Mouse (Mus musculus) E14TG2a.4 (cell line): Measurements from ENCODE around the gene Olfr305.
A peak's percentile ranks its signal among the peaks of the same experiment; 100 is the strongest.

Experiments
- CTCF ChIP-seq: conservative IDR thresholded peaks from 2 replicates; pipeline ENCODE4 v1.5.1; 2014; ENCODE audit warnings: low read length
- NANOG ChIP-seq: IDR thresholded peaks from 2 replicates; pipeline ENCODE4 v1.6.1; 2014; ENCODE audit warnings: borderline replicate concordance, low read length, mixed read lengths

DNA sequence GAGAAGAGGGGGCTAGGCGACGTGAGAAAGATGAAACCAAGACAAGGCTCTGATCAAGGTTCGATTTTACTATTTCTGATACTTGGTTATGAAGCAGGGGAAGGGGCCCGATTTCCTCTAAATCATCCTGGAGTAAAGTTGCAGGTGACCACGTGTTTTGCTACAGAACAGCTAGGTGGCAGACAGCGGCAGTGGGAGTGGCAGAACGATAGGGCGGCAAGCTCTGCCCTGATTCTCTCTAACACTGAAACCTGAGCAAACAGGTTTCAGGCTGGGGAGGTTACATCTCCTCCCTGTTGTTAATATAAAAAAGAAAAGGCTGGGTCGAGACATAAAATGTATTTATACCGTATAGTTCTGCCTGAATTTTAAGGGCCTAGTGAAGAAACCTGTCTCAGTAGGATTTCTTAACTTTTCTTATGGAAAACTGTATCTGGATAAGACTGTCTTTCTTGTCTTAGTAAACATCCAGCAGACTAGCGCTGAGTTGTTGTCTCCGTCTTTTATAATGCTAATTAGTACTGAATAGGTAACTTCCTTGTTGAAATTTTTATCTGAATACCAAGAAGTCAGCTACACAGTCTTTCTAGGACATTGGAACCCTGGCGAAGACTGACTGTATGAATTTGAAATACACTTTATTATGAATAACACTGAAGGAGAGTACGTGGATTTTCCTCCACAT is 23.7 kb downstream of the Olfr305 start:
- TF ChIP-seq CTCF (no peak), NANOG (peak; percentile 27; the same call in 1 of the 2 replicates)
